Mouse (Mus musculus): ENCODE data around the gene Grin2b. TPM values are rescaled to one million over a fixed set of nuclear protein-coding genes. Genes with fewer than 3 reads are reported as not detected.

Grin2b gene
- polyA plus RNA-seq, 1 experiment from 2014 or later: 0.97 TPM

DNA sequence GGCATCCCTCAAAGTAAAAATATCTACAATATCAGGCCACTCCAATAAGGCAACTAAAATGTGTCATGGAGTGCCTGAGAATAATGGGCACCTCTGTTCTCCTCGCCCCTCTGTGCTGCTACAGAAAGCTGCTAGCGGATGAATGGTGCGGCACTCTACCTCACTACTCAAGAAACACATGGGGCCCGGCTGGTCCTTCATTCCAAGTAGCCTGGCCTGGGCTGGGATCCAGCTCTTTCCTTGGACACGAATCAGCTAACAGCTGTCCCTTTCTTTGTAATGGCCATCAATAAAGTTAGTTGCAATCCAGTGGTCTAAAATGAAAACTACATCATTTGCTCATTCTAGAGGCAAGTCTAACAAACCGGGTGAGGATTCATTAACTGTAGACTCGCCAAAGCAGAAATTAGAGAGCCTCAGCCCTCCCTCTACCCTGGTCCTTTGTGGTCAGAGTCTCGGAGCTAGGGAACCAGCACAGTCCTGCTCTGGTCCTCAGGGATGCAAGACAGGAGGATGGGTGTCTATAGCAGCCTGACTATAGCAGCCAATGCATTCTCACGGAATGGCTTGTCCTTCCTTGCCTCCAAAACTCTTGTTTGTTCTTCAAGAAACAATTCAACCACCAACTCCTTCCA, 7.8 kb downstream of the Grin2b start:
- Histone ChIP-seq H3K4me1 (replicated peaks) (no peaks in the 10 kb centered on the region), H3K9ac (replicated peaks) (no peak overlapping the region), H3K4me2 (no peak overlapping the region), H3K36me3 (no peaks in the 10 kb centered on the region), H3K9me3 (no peaks in the 10 kb centered on the region), H3K4me3 (replicated peaks) (no peak overlapping the region), H3K27ac (no peak overlapping the region), H3K27me3 (peaks cover 20% of the 10 kb centered on the region)
- 85% methylated on average over 9 of the region's 9 CpGs for WGBS
- ATAC-seq (ENCODE audit: insufficient number of reproducible peaks, insufficient read depth, low FRiP score, low TSS enrichment, low read depth): no peak

DNA sequence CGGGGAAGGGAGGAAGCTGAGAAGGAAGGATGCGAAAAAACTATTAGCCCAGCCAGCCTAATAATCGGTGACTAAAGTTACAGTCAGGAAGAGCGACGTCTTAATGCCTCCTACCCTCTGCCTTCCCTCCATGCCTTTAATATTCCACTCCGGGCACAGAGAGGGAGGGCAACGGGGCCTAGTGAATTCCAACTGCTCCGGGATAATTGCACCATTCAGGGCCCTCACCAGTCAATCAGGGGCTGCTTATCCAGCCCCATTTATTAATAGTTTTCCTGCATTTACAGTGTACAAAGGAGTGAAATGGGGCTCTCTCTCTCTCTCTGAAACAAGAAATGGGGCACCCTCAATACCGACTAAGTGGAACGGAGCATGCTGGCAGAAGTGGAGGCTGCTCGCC, 11.2 kb downstream of the Grin2b start:
- Histone ChIP-seq H3K9me3 (no peaks in the 10 kb centered on the region), H3K4me2 (no peak overlapping the region), H3K9ac (replicated peaks) (no peak overlapping the region), H3K27ac (no peak overlapping the region), H3K4me1 (replicated peaks) (no peaks in the 10 kb centered on the region), H3K27me3 (no peaks in the 10 kb centered on the region), H3K36me3 (no peaks in the 10 kb centered on the region), H3K4me3 (replicated peaks) (no peak overlapping the region)
- ATAC-seq (ENCODE audit: insufficient number of reproducible peaks, insufficient read depth, low FRiP score, low TSS enrichment, low read depth): no peak
- 76% methylated on average over 11 of the region's 11 CpGs for WGBS

GRCm38 (mm10) chr6:136153444-136153843, 19.9 kb downstream of the Grin2b start:
- ATAC-seq (ENCODE audit: insufficient number of reproducible peaks, insufficient read depth, low FRiP score, low TSS enrichment, low read depth): no peak

DNA sequence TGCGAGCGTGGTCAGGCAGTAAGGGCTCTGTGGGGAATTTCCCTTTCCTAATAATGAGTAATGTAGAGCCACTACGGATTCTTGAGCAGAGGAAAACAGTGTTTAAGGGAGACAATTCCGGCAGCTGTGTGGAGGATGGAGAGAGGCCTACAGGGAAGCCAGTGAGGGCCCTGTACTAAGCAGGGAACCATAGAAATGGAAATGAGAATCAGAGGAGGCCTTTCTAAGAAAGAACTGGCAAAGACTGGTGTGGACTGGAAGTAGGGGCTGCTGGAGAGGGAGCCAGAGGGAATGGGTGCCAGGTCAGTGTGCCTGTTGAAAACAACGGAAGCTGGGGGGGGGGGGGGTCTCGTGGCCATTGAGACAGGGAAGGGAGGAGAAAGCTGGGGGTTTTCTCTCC, 23.2 kb downstream of the Grin2b start:
- 0 out of 2 replicates have a peak, but pooled peaks have one; percentile 15 for ATAC-seq (ENCODE audit: insufficient number of reproducible peaks, insufficient read depth, low FRiP score, low TSS enrichment, low read depth)
- no peak overlapping the region for H3K27ac ChIP-seq
- 46% methylated on average over 6 of the region's 6 CpGs for WGBS
- H3K27me3 ChIP-seq: no peaks in the 10 kb centered on the region
- H3K4me2 ChIP-seq: no peak overlapping the region
- no peaks in the 10 kb centered on the region for H3K36me3 ChIP-seq
- no peak overlapping the region for H3K4me3 ChIP-seq (replicated peaks)
- no peaks in the 10 kb centered on the region for H3K9me3 ChIP-seq
- peaks cover 7% of the 10 kb centered on the region; the same call in 1 of the 2 replicates for H3K4me1 ChIP-seq (replicated peaks)
- no peak overlapping the region for H3K9ac ChIP-seq (replicated peaks)

More at GRCm38 (mm10) chr6:136153444-136153843, 19.9 kb downstream of the Grin2b start:
- no peaks in the 10 kb centered on the region for H3K9me3 ChIP-seq
- H3K4me2 ChIP-seq: no peak overlapping the region
- no peak overlapping the region for H3K9ac ChIP-seq (replicated peaks)
- H3K27ac ChIP-seq: no peak overlapping the region
- WGBS: 44% methylated on average over 9 of the region's 9 CpGs
- H3K4me1 ChIP-seq (replicated peaks): peaks cover 7% of the 10 kb centered on the region; the same call in 1 of the 2 replicates
- H3K27me3 ChIP-seq: no peaks in the 10 kb centered on the region
- H3K4me3 ChIP-seq (replicated peaks): no peak overlapping the region
- H3K36me3 ChIP-seq: no peaks in the 10 kb centered on the region

GRCm38 (mm10) chr6:136139967-136140366, 33.3 kb downstream of the Grin2b start:
- no peak overlapping the region for H3K4me2 ChIP-seq
- no peak for ATAC-seq (ENCODE audit: insufficient number of reproducible peaks, insufficient read depth, low FRiP score, low TSS enrichment, low read depth)
- no peaks in the 10 kb centered on the region for H3K27me3 ChIP-seq
- H3K4me1 ChIP-seq (replicated peaks): no peaks in the 10 kb centered on the region
- H3K9ac ChIP-seq (replicated peaks): no peak overlapping the region
- H3K36me3 ChIP-seq: no peaks in the 10 kb centered on the region
- no peak overlapping the region for H3K4me3 ChIP-seq (replicated peaks)
- no peak overlapping the region for H3K27ac ChIP-seq
- WGBS: 80% methylated on average over 6 of the region's 6 CpGs
- no peaks in the 10 kb centered on the region for H3K9me3 ChIP-seq

DNA sequence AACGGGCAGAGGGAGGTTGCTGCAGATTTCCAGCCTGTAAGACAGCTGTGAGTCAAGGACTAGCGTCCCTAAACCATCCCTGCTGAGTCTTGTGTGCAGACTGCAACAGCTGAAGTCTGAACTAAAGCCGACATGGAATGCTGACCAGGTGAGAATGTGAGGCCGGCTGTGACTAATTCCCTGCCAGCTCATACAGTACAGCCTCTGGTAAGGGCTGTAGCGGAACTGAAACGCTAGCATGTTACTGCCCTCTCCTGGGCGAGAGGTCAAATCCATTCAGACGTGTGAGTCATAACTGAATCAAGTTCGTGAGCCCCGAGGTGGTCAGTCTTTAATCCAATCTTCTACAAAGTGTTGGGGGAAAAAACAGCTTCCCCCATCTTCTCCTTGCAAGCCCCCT, 42.9 kb downstream of the Grin2b start:
- Histone ChIP-seq H3K9ac (replicated peaks) (no peak overlapping the region), H3K4me3 (replicated peaks) (no peak overlapping the region), H3K36me3 (no peaks in the 10 kb centered on the region), H3K9me3 (no peaks in the 10 kb centered on the region), H3K4me2 (no peak overlapping the region), H3K27ac (no peak overlapping the region), H3K27me3 (no peaks in the 10 kb centered on the region), H3K4me1 (replicated peaks) (no peaks in the 10 kb centered on the region; the same call in 1 of the 2 replicates)
- WGBS: 20% methylated on average over 10 of the region's 10 CpGs
- ATAC-seq (ENCODE audit: insufficient number of reproducible peaks, insufficient read depth, low FRiP score, low TSS enrichment, low read depth): peak; percentile 86

DNA sequence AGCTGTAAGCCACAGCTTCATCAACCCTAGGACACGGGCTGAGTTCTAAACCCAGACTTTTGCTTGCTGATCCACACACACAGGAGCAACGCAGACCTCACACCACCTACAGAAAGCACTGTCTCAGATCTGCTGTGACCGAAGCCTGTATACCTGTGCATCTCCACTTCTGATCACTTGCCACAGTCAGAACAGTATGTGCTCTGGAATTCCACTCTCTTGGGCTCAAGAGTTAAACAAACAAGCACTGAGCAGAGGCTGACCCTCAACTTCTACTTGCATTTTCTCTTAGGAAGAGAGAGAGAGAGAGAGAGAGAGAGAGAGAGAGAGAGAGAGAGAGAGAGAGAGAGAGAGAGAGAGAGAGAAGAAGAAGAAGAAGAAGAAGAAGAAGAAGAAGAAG, 50.7 kb downstream of the Grin2b start:
- H3K4me3 ChIP-seq (replicated peaks): no peak overlapping the region
- no peak overlapping the region for H3K4me2 ChIP-seq
- no peak overlapping the region for H3K27ac ChIP-seq
- no peaks in the 10 kb centered on the region for H3K27me3 ChIP-seq
- no peak overlapping the region for H3K9ac ChIP-seq (replicated peaks)
- H3K9me3 ChIP-seq: no peaks in the 10 kb centered on the region
- ATAC-seq (ENCODE audit: insufficient number of reproducible peaks, insufficient read depth, low FRiP score, low TSS enrichment, low read depth): no peak
- H3K4me1 ChIP-seq (replicated peaks): no peaks in the 10 kb centered on the region
- WGBS: 81% methylated on average over 3 of the region's 3 CpGs
- no peaks in the 10 kb centered on the region for H3K36me3 ChIP-seq

- H3K4me2 ChIP-seq: no peak overlapping the region
- no peak for ATAC-seq (ENCODE audit: insufficient number of reproducible peaks, insufficient read depth, low FRiP score, low TSS enrichment, low read depth)
- H3K4me1 ChIP-seq (replicated peaks): no peaks in the 10 kb centered on the region
- H3K9me3 ChIP-seq: no peaks in the 10 kb centered on the region
- H3K9ac ChIP-seq (replicated peaks): no peak overlapping the region
- no peaks in the 10 kb centered on the region for H3K27me3 ChIP-seq
- H3K36me3 ChIP-seq: no peaks in the 10 kb centered on the region
- WGBS: 87% methylated on average over 3 of the region's 3 CpGs
- H3K4me3 ChIP-seq (replicated peaks): no peak overlapping the region
- H3K27ac ChIP-seq: no peak overlapping the region
These were observed 55.9 kb downstream of the Grin2b start for GRCm38 (mm10) chr6:136117390-136117789.

GRCm38 (mm10) chr6:136113639-136114410, 59.5 kb downstream of the Grin2b start:
- H3K9ac ChIP-seq (replicated peaks): no peak overlapping the region
- no peaks in the 10 kb centered on the region for H3K9me3 ChIP-seq
- no peak overlapping the region for H3K4me3 ChIP-seq (replicated peaks)
- H3K36me3 ChIP-seq: no peaks in the 10 kb centered on the region
- H3K27me3 ChIP-seq: no peaks in the 10 kb centered on the region
- H3K4me1 ChIP-seq (replicated peaks): no peaks in the 10 kb centered on the region
- H3K27ac ChIP-seq: no peak overlapping the region
- H3K4me2 ChIP-seq: no peak overlapping the region
- 74% methylated on average over 6 of the region's 6 CpGs for WGBS
- ATAC-seq (ENCODE audit: insufficient number of reproducible peaks, insufficient read depth, low FRiP score, low TSS enrichment, low read depth): no peak

- ATAC-seq (ENCODE audit: insufficient number of reproducible peaks, insufficient read depth, low FRiP score, low TSS enrichment, low read depth): no peak
- 84% methylated on average over 6 of the region's 6 CpGs for WGBS
These were observed 64.1 kb downstream of the Grin2b start for GRCm38 (mm10) chr6:136109172-136109571.

GRCm38 (mm10) chr6:136108466-136108865, 64.8 kb downstream of the Grin2b start:
- no peak overlapping the region for H3K4me2 ChIP-seq
- H3K27ac ChIP-seq: no peak overlapping the region
- H3K36me3 ChIP-seq: no peaks in the 10 kb centered on the region
- no peaks in the 10 kb centered on the region for H3K27me3 ChIP-seq
- 88% methylated on average over 3 of the region's 3 CpGs for WGBS
- no peaks in the 10 kb centered on the region for H3K4me1 ChIP-seq (replicated peaks)
- no peak overlapping the region for H3K4me3 ChIP-seq (replicated peaks)
- no peaks in the 10 kb centered on the region for H3K9me3 ChIP-seq
- H3K9ac ChIP-seq (replicated peaks): no peak overlapping the region
- ATAC-seq (ENCODE audit: insufficient number of reproducible peaks, insufficient read depth, low FRiP score, low TSS enrichment, low read depth): no peak

More at GRCm38 (mm10) chr6:136109172-136109571, 64.1 kb downstream of the Grin2b start:
- H3K9ac ChIP-seq (replicated peaks): no peak overlapping the region
- H3K9me3 ChIP-seq: no peaks in the 10 kb centered on the region
- no peaks in the 10 kb centered on the region for H3K27me3 ChIP-seq
- H3K4me1 ChIP-seq (replicated peaks): no peaks in the 10 kb centered on the region
- no peaks in the 10 kb centered on the region for H3K36me3 ChIP-seq
- no peak overlapping the region for H3K27ac ChIP-seq
- H3K4me3 ChIP-seq (replicated peaks): no peak overlapping the region
- no peak overlapping the region for H3K4me2 ChIP-seq
